Mouse (Mus musculus) thymus, adult 2 months (tissue): ENCODE measurements around the gene Dmap1.

Source experiments
- CTCF ChIP-seq: fragments of 200-500 bp; IDR thresholded peaks from 2 replicates; pipeline ENCODE4 v1.5.1; 2012; ENCODE audit warnings: mild to moderate bottlenecking, control low read depth, low read length, moderate library complexity, borderline replicate concordance; ENCODE audit not compliant: control insufficient read depth, poor library complexity, insufficient read depth; ENCODE audit errors: extremely low read depth
- POLR2A ChIP-seq: fragments of 200-500 bp; IDR thresholded peaks from 2 replicates; pipeline ENCODE4 v1.6.1; 2012; ENCODE audit warnings: mild to moderate bottlenecking, low read length, control low read depth, moderate library complexity; ENCODE audit not compliant: control insufficient read depth, poor library complexity, insufficient read depth; ENCODE audit errors: extremely low read depth

- no peak for TF ChIP-seq CTCF
- TF ChIP-seq POLR2A = no peak
Measured at GRCm38 (mm10) chr4:117708780-117709550, 26.9 kb upstream of the Dmap1 start.
